Mouse (Mus musculus): Measurements from ENCODE around the gene Zc3h12c. TPM values are rescaled to one million over a fixed set of nuclear protein-coding genes. Genes with fewer than 3 reads are reported as not detected.
A peak's percentile ranks its signal among the peaks of the same experiment; 100 is the strongest.

Zc3h12c gene
- polyA plus RNA-seq, 1 experiment = 2.1 TPM

DNA sequence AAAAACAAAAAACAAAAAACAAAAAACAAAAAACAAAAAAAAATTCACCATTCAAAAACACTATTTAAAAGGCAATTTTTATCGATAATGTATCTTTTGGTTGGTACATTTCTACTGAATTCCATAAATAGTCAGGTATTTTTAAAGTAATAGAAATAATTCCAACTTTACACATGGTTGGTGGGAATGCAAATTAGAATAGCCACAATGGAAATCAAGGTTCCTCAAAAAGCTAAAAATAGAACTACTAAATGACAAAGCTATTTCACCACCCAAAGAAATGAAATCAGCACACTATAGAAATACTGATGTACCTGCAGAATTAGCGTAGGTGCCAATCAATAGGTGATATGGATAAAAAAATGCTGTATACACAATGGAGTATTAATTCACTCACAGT is 5.6 kb upstream of the Zc3h12c start:
- Histone ChIP-seq H3K27ac (ENCODE audit: control insufficient read depth, insufficient read depth, low read depth, low read length, poor library complexity) (no peak overlapping the region), H3K4me1 (ENCODE audit: control insufficient read depth, insufficient read depth, low read length) (no peaks in the 10 kb centered on the region; the same call in 1 of the 2 replicates), H3K4me3 (replicated peaks; ENCODE audit: control insufficient read depth, low read depth, low read length) (no peak overlapping the region)
- WGBS = 61% methylated on average over 2 of the region's 2 CpGs
- no peak for TF ChIP-seq POLR2A (IDR thresholded peaks at IDR 0.05; ENCODE audit: borderline replicate concordance, control insufficient read depth, low read depth, low read length)
- TF ChIP-seq CTCF (IDR thresholded peaks at IDR 0.05; ENCODE audit: control insufficient read depth, insufficient read depth, low read length) = no peak

- WGBS = under 1% methylated on average over 7 of the region's 7 CpGs
- H3K4me1 ChIP-seq (ENCODE audit: control insufficient read depth, insufficient read depth, low read length) = no peaks in the 10 kb centered on the region; the same call in 1 of the 2 replicates
- H3K4me3 ChIP-seq (replicated peaks; ENCODE audit: control insufficient read depth, low read depth, low read length) = no peak overlapping the region
- no peak overlapping the region for H3K27ac ChIP-seq (ENCODE audit: control insufficient read depth, insufficient read depth, low read depth, low read length, poor library complexity)
- no peak for TF ChIP-seq CTCF (IDR thresholded peaks at IDR 0.05; ENCODE audit: control insufficient read depth, insufficient read depth, low read length)
Observed at GRCm38 (mm10) chr9:52172550-52172949, 4.2 kb upstream of the Zc3h12c start.

DNA sequence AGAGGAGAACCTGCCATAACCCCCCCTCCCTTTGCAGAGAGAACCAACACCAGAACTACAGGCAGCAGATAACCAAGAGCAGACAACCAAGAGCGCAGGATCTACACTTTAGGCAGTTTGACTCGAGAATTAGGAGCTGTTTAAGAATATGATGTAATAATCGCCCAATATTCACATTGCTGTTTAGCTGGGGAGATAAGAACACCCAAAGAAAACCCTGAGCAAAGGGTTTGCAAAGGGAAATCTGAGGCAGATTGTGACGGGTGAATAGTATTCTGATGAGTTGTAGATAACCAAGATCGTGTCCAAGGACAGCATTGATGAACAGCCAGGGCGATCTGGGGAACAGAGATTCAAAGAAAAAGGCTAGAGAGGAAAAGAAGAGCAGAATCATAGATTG is 2.3 kb upstream of the Zc3h12c start:
- WGBS = 66% methylated on average over 6 of the region's 6 CpGs
- no peak overlapping the region for H3K27ac ChIP-seq (ENCODE audit: control insufficient read depth, insufficient read depth, low read depth, low read length, poor library complexity)
- no peaks in the 10 kb centered on the region; the same call in 1 of the 2 replicates for H3K4me1 ChIP-seq (ENCODE audit: control insufficient read depth, insufficient read depth, low read length)
- no peak overlapping the region for H3K4me3 ChIP-seq (replicated peaks; ENCODE audit: control insufficient read depth, low read depth, low read length)
- TF ChIP-seq CTCF (IDR thresholded peaks at IDR 0.05; ENCODE audit: control insufficient read depth, insufficient read depth, low read length) (no peak), POLR2A (IDR thresholded peaks at IDR 0.05; ENCODE audit: borderline replicate concordance, control insufficient read depth, low read depth, low read length) (no peak)

GRCm38 (mm10) chr9:52170131-52170530 is 1.8 kb upstream of the Zc3h12c start:
- TF ChIP-seq CTCF (IDR thresholded peaks at IDR 0.05; ENCODE audit: control insufficient read depth, insufficient read depth, low read length) = no peak
- no peak for TF ChIP-seq POLR2A (IDR thresholded peaks at IDR 0.05; ENCODE audit: borderline replicate concordance, control insufficient read depth, low read depth, low read length)
- H3K4me1 ChIP-seq (ENCODE audit: control insufficient read depth, insufficient read depth, low read length) = no peaks in the 10 kb centered on the region; the same call in 1 of the 2 replicates

GRCm38 (mm10) chr9:52168686-52169270 is 406 bp upstream of the Zc3h12c start:
- H3K4me1 ChIP-seq (ENCODE audit: control insufficient read depth, insufficient read depth, low read length) = no peaks in the 10 kb centered on the region; the same call in 1 of the 2 replicates
- no peak for TF ChIP-seq POLR2A (IDR thresholded peaks at IDR 0.05; ENCODE audit: borderline replicate concordance, control insufficient read depth, low read depth, low read length)
- no peak for TF ChIP-seq CTCF (IDR thresholded peaks at IDR 0.05; ENCODE audit: control insufficient read depth, insufficient read depth, low read length)
- H3K27ac ChIP-seq (ENCODE audit: control insufficient read depth, insufficient read depth, low read depth, low read length, poor library complexity) = peak overlapping the region; percentile 73; the same call in 1 of the 2 replicates
- H3K4me3 ChIP-seq (replicated peaks; ENCODE audit: control insufficient read depth, low read depth, low read length) = no peak overlapping the region
- 2% methylated on average over 30 of the region's 34 CpGs for WGBS

More at GRCm38 (mm10) chr9:52170131-52170530, 1.8 kb upstream of the Zc3h12c start:
- no peak overlapping the region for H3K27ac ChIP-seq (ENCODE audit: control insufficient read depth, insufficient read depth, low read depth, low read length, poor library complexity)
- 79% methylated on average over 3 of the region's 3 CpGs for WGBS
- no peak overlapping the region for H3K4me3 ChIP-seq (replicated peaks; ENCODE audit: control insufficient read depth, low read depth, low read length)

GRCm38 (mm10) chr9:52167506-52167862 is 888 bp downstream of the Zc3h12c start:
- peak overlapping the region; percentile 68 for H3K4me3 ChIP-seq (replicated peaks; ENCODE audit: control insufficient read depth, low read depth, low read length)
- WGBS = 21% methylated on average over 8 of the region's 8 CpGs
- no peaks in the 10 kb centered on the region; the same call in 1 of the 2 replicates for H3K4me1 ChIP-seq (ENCODE audit: control insufficient read depth, insufficient read depth, low read length)
- TF ChIP-seq POLR2A (IDR thresholded peaks at IDR 0.05; ENCODE audit: borderline replicate concordance, control insufficient read depth, low read depth, low read length) (no peak), CTCF (IDR thresholded peaks at IDR 0.05; ENCODE audit: control insufficient read depth, insufficient read depth, low read length) (no peak)
- no peak overlapping the region for H3K27ac ChIP-seq (ENCODE audit: control insufficient read depth, insufficient read depth, low read depth, low read length, poor library complexity)

DNA sequence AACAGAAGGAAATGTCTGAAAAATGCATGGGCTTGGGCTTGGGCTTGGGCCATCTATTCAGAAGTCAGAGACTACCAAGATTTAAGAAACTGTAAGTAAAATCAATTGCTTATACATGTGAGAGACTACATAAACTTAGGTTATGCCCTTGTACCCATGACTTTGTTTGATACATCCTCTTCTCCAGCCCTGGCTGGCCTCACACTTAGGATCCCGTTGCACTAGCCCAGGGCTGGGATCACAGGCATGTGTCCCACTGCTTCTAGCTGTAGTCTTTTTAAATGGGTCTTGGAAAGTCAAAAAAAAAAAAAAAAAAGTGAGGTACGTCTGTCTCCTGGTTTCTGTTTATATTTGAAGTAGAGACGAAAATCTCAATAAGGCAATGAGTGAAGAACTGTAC is 1.3 kb downstream of the Zc3h12c start:
- Histone ChIP-seq H3K4me3 (replicated peaks; ENCODE audit: control insufficient read depth, low read depth, low read length) (peak overlapping the region; percentile 32), H3K27ac (ENCODE audit: control insufficient read depth, insufficient read depth, low read depth, low read length, poor library complexity) (no peak overlapping the region), H3K4me1 (ENCODE audit: control insufficient read depth, insufficient read depth, low read length) (no peaks in the 10 kb centered on the region)
- WGBS = 53% methylated on average over 3 of the region's 3 CpGs
- TF ChIP-seq CTCF (IDR thresholded peaks at IDR 0.05; ENCODE audit: control insufficient read depth, insufficient read depth, low read length) (no peak), POLR2A (IDR thresholded peaks at IDR 0.05; ENCODE audit: borderline replicate concordance, control insufficient read depth, low read depth, low read length) (no peak)

DNA sequence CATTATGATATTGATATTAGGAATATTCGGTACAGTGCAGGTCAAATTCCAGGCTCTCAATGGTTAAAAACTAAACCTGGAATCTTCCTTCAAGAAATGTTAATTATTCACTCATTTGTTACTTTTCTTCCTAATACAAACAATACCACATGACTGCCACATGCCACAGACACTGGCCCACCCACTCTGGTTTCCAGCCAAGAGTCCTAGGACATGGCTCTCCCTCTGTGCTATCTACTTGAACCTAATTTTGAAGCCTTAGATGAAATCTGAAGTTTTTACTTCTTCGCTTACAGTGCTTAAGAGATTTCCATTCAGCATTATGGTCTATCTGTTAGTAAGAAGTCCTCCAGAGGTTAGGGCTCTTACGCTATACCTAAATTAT is 2.7 kb downstream of the Zc3h12c start:
- no peak overlapping the region for H3K4me3 ChIP-seq (replicated peaks; ENCODE audit: control insufficient read depth, low read depth, low read length)
- 76% methylated on average over 3 of the region's 3 CpGs for WGBS
- TF ChIP-seq POLR2A (IDR thresholded peaks at IDR 0.05; ENCODE audit: borderline replicate concordance, control insufficient read depth, low read depth, low read length) = no peak
- TF ChIP-seq CTCF (IDR thresholded peaks at IDR 0.05; ENCODE audit: control insufficient read depth, insufficient read depth, low read length) = no peak
- H3K27ac ChIP-seq (ENCODE audit: control insufficient read depth, insufficient read depth, low read depth, low read length, poor library complexity) = no peak overlapping the region
- no peaks in the 10 kb centered on the region for H3K4me1 ChIP-seq (ENCODE audit: control insufficient read depth, insufficient read depth, low read length)
